Mouse (Mus musculus) hindbrain, embryonic 11.5 days (tissue): ENCODE data around the gene 4933402E13Rik. TPM values are rescaled to one million over a fixed set of nuclear protein-coding genes. Genes with fewer than 3 reads are reported as not detected.

Experiments
- ATAC-seq: fragments of 200-750 bp; cut with Nextera tagmentation; 2 replicates; pipeline ENCODE4 v1.8.0; 2017; ENCODE audit warnings: mild to moderate bottlenecking, moderate TSS enrichment, moderate library complexity; ENCODE audit not compliant: low FRiP score
- DNase-seq: peaks from one replicate; pipeline ENCODE4 v3.0.0-alpha.2; 2015; ENCODE audit warnings: low spot score
- H3K27ac ChIP-seq: fragments of 300-500 bp; sonication (generic); 2 replicates; pipeline ENCODE4 v1.5.1; 2014; ENCODE audit warnings: mild to moderate bottlenecking, low read depth, low read length
- H3K27me3 ChIP-seq: fragments of 300-500 bp; sonication (generic); 2 replicates; pipeline ENCODE4 v1.6.1; 2014; ENCODE audit warnings: mild to moderate bottlenecking, low read length, moderate library complexity, mixed read lengths; ENCODE audit not compliant: control insufficient read depth, insufficient read depth
- H3K36me3 ChIP-seq: fragments of 300-500 bp; sonication (generic); 2 replicates; pipeline ENCODE4 v1.6.1; 2014; ENCODE audit warnings: mild to moderate bottlenecking, low read length, moderate library complexity, mixed read lengths; ENCODE audit not compliant: control insufficient read depth, insufficient read depth
- H3K4me1 ChIP-seq: fragments of 300-500 bp; sonication (generic); replicated peaks from 2 replicates; pipeline ENCODE4 v1.6.1; 2014; ENCODE audit warnings: low read length, mixed read lengths; ENCODE audit not compliant: control insufficient read depth, insufficient read depth
- H3K4me2 ChIP-seq: fragments of 300-500 bp; sonication (generic); replicated peaks from 2 replicates; pipeline ENCODE4 v1.6.1; 2014; ENCODE audit warnings: mild to moderate bottlenecking, low read depth, low read length
- H3K4me3 ChIP-seq: fragments of 300-500 bp; sonication (generic); 2 replicates; pipeline ENCODE4 v1.5.1; 2014; ENCODE audit warnings: low read depth, low read length
- H3K9ac ChIP-seq: fragments of 300-500 bp; sonication (generic); 2 replicates; pipeline ENCODE4 v1.6.1; 2014; ENCODE audit warnings: low read depth, low read length
- H3K9me3 ChIP-seq: fragments of 300-500 bp; sonication (generic); 2 replicates; pipeline ENCODE4 v1.6.1; 2016; ENCODE audit warnings: low read length; ENCODE audit not compliant: control insufficient read depth
- WGBS: fragments of 180-500 bp; shearing (Covaris S2); extraction: QIAGEN DNeasy Blood & Tissue Kit; methylation state at CpG from one replicate; pipeline ENCODE4 v1.1.7; 2014; 5-methylcytosine and 5-hydroxymethylcytosine counted together
- polyA plus RNA-seq: library from polyadenylated mRNA; unstranded; fragments of >200 nt; fragmentation: Nextera tagmentation; extraction: Ambion mirVana; gene quantifications from 2 replicates; pipeline ENCODE4 v1.2.1, GENCODE M21; 2014

The 4933402E13Rik gene
- polyA plus RNA-seq: 0.23 TPM in 1 of 2 replicates, not detected in the other

- Histone ChIP-seq H3K27me3 (no peaks in the 10 kb centered on the region), H3K4me3 (no peak within 1 kb of the TSS), H3K4me2 (no peak within 1 kb of the TSS), H3K9ac (no peak within 1 kb of the TSS), H3K36me3 (no peaks in the 10 kb centered on the region), H3K4me1 (no peaks in the 10 kb centered on the region), H3K9me3 (no peaks in the 10 kb centered on the region), H3K27ac (no peak within 1 kb of the TSS)
- ATAC-seq (no peak), DNase-seq (no peak)
- 87% methylated on average over 8 of the region's 8 CpGs for WGBS
Measured at GRCm38 (mm10) chrX:62283199-62283598, at the start of gene 4933402E13Rik. Gene 4933402E13Rik, plus strand, starts transcription at chrX:62283499.

Other genes starting within 250 kb of the 4933402E13Rik start
- not detected in 2 replicates for gene 4931400O07Rik, start 184.5 kb downstream of the 4933402E13Rik start, polyA plus RNA-seq